Mouse (Mus musculus): Measurements from ENCODE around the gene Palld.

The Palld gene

DNA sequence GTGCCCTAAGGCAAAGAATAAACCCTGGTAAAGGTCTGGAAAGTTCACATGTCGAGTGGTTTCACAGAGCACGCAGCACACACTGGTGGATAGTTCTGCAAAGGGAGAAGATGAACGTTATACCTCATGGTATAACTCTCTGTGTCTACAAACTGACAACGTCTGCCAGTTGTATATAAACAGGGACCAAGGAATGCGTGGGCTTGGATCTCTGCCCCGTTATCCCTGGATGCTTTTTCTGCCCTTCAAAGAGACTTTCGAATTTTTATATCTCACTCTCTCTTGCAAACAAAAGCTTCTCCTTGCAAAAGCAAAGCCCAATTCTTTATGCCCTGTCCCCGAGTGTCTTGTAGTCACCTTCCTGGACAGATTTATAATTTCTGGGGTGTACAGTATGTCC, 319.9 kb downstream of the Palld start:
- DNase-seq = no peak

GRCm38 (mm10) chr8:61581259-61581658, 321.2 kb downstream of the Palld start:
- DNase-seq = no peak

- DNase-seq = no peak
Measured at GRCm38 (mm10) chr8:61579831-61580230, 322.7 kb downstream of the Palld start.

GRCm38 (mm10) chr8:61578754-61579153, 323.7 kb downstream of the Palld start:
- no peak for DNase-seq

GRCm38 (mm10) chr8:61575096-61575653, 327.3 kb downstream of the Palld start:
- DNase-seq = no peak

- DNase-seq = no peak
Measured at GRCm38 (mm10) chr8:61574526-61574925, 328.0 kb downstream of the Palld start.

DNA sequence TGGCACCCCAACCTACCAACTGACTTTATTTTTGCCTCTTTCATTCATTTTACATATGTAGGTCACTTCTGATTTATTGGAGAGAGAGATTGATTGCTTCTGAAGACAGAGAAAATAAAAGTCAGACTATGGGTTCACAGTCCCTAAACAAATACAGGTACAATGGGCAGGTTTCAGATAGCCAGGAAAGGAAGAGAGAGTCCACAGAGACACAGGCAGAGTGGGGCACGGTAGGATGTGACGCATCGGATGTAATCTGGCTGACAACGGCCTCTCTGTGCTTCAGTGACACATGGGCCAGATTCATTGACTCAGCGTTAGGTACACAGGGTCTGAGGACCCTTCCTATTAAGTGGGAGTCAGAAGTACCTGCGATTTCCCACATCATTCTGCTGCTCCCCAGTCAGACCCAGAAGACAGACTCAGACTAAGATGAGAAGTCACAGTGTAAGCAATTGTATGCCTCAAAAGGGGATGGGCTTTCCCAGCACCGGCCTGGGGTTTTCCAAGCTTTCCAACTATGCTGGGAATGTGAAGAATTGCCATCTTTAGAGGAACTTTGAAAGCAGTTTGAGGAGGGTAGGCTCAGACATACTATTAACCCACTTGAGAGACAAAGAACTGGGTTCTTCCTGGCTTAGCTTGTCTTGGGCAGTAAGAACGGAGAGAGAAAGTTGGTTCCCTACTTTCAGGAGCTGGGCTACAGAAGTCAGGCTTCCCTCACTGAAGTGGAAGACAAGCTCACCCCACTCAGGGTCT, 329.1 kb downstream of the Palld start:
- no peak for DNase-seq

- DNase-seq = no peak
Measured at GRCm38 (mm10) chr8:61572697-61573096, 329.8 kb downstream of the Palld start.

DNA sequence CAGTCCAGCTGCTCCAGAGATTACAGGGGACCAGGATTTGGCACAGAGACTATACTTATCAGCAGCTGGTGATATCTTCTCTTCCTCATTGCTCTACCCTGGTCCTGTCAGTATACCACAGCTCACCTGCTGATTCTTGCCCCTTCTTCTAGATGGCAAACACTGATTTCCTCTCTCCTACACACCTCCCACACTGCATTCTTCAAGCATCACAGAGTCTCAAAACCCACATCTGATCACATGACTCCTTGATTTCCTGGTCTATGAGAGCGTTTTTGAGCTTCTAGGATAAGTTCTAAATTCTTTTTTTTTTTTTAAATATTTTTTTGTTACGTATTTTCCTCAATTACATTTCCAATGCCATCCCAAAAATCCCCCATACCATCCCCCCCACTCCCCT, 331.9 kb downstream of the Palld start:
- no peak for DNase-seq

- DNase-seq = no peak
Measured at GRCm38 (mm10) chr8:61569721-61570120, 332.8 kb downstream of the Palld start.

GRCm38 (mm10) chr8:61569211-61569610, 333.3 kb downstream of the Palld start:
- DNase-seq = no peak

DNA sequence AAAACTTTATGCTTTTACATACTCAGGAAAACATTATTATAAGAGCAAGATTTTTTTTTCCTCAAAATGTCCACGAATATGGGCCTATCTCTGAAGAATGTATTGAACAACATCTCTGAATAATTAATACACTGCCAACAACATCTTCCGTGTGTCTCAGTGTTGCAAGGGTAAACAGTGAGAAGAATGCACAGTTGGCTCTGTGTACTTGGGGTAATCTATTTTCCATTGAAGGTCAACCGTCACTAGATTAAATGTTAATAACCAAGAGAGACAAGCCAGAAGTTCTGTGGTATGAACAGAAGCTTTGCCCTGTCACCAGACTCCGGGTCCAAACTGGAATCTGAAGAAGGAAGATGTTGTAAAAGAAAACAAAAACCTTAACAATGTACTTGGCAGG, 339.1 kb downstream of the Palld start:
- no peak for DNase-seq

- no peak for DNase-seq
Measured at GRCm38 (mm10) chr8:61562626-61563025, 339.9 kb downstream of the Palld start.

DNA sequence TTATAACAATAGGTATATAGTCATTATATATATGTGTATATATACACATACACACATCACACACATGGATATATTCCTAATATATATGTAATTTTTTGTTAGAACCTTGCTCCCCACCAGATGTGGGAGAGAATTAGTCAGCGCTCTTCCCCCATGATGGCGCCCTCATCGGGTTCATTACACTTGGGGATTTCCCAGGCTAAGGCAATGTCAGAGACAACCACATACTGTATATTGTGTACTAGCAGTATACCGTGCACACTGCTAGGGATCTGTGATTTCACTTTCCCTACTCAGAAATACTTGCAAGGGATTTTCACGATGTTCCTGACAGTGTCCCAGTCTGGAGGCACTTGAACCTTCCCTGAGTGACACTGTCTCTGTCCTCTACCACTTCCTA, 341.3 kb downstream of the Palld start:
- DNase-seq = no peak

DNA sequence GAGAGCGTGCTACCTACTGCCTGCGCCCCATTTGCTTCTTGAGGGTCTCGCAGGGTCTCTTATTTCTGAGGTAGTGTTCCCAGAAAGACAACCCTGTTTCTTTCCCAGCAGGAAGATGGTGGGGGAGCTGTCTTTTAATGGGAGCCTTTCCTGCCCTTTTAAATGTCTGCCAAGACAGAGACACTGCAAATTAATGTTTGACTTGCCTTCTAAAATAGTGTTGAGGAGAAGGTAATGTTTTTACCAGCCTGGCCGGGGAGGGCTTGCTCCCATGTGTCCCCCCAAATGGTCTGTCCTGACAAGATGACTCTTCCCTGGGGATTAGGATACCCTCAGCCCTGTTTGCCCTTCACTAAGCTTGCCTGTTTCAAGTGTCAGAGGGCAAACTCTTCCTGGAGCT, 342.5 kb downstream of the Palld start:
- DNase-seq = no peak

- DNase-seq = peak; percentile 32 to 41
Measured at GRCm38 (mm10) chr8:61559450-61559849, 343.0 kb downstream of the Palld start.

- peak; percentile 24 to 29 for DNase-seq
Measured at GRCm38 (mm10) chr8:61558051-61558846, 344.2 kb downstream of the Palld start.

GRCm38 (mm10) chr8:61557036-61557435, 345.5 kb downstream of the Palld start:
- no peak for DNase-seq

DNA sequence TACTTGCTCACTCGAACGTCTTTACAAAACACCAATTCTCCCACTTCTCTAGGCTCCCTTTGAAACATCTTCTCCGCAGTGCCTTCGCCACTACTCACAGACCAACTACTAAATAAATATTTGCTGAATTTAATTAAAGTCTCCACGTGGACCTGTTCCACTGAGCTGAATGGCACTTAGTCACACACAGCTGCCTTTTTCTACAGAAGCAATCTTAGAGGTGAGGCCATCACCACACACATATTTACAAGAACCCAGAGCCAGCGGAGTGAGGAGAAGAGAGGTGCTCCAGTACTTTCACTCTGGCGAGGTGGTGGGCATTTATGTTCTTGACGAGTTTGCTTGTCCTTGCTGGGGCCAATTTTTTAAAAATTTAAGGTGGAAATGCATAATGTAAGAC, 346.3 kb downstream of the Palld start:
- no peak for DNase-seq

- DNase-seq = no peak
Measured at GRCm38 (mm10) chr8:61555343-61555742, 347.1 kb downstream of the Palld start.

DNA sequence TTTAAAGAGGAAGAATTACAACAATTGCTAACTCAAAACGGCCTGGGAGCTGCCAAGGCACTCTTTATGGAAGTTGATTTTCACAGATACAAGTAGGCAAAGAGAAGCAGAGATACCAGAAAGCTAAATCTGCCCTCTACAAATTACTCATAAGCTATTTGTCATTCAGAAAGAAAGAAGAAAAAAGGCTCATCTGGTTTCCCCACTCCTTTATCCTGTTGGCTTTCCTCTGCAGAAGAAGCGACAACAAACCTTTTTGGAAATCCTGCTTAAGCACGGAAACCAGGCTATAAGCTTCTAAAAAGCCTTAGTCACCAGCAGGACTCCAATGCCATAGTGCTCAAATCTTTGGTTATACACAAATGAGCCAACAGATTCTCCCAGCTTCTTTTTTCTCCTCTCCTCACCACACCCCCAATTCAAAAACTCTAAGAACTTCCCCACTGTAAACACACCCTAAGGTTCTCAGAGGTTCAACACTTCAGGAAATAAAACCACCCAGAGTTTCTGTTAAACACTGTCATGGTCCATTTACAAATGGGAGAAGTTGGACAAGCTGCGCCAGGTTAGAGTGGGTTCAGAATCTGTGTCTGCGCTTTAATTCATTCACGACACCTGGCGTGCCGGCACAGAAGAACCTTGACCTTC, 349.6 kb downstream of the Palld start:
- DNase-seq = no peak

- DNase-seq = no peak
Measured at GRCm38 (mm10) chr8:61552221-61552620, 350.3 kb downstream of the Palld start.

DNA sequence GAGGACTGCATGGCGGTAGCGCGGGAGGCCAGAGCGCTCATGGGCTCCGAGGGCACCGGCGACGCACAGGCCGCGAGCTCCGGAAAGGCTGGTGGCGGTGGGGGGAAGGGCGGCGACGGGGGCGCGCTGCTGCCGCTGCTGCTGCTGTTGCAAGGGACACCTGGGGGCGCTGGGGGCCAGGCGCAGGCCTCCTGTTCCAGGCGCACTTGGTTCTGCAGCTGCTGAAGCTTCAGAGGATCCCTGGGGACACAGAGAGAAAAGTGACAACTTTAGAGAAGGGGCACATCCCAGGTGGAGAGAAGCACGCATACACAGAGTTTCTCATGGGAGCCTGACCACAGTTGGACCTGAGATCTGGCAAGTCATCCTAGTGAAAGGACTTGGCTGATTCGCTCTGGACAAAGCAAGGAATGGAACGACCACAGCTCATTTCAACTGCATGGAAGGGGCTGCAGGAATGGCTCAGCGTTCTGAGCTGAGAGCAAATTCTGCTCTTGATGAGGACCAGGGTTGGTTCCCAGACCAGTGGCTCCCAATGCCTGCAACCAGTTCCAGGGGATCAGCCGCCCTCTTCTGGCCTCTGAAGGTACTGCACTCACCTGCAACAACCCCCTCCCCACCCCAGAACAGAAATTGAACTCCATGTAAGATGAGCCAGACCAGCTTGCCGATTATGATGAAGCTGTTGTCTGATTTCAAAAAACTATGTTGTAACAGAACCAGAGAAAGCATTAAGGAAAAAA, 352.3 kb downstream of the Palld start:
- DNase-seq = peak; percentile 26 to 33
